Mouse (Mus musculus): ENCODE measurements around the gene Rab33b.
A peak's percentile ranks its signal among the peaks of the same experiment; 100 is the strongest.

Gene Rab33b

GRCm38 (mm10) chr3:51511983-51512382 lies 28.3 kb downstream of the Rab33b start:
- no peak for DNase-seq (ENCODE audit: low read depth, low spot score)

GRCm38 (mm10) chr3:51517467-51517866 lies 33.7 kb downstream of the Rab33b start:
- DNase-seq (ENCODE audit: low read depth, low spot score) = no peak

- no peak for DNase-seq (ENCODE audit: low read depth, low spot score)
These were observed 34.4 kb downstream of the Rab33b start for GRCm38 (mm10) chr3:51517878-51518762.

DNA sequence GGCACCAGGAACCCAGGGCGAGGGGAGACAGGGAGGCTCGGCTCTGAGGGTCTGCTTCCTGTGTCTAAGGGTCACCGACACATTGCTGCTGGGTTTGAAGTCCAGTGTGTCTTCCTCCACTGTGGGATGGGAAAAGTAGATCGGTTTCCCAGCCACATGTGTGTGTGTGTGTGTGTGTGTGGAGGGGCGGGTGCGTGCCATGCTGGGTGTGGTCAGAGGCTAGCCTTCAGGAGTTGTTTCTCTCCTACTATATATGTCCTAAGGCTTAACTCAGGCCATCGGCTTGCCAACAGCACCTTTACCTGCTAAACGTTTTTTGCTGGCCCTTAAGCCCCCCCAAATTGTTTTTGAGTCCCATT lies 35.0 kb downstream of the Rab33b start:
- DNase-seq (ENCODE audit: low read depth, low spot score) = no peak

DNA sequence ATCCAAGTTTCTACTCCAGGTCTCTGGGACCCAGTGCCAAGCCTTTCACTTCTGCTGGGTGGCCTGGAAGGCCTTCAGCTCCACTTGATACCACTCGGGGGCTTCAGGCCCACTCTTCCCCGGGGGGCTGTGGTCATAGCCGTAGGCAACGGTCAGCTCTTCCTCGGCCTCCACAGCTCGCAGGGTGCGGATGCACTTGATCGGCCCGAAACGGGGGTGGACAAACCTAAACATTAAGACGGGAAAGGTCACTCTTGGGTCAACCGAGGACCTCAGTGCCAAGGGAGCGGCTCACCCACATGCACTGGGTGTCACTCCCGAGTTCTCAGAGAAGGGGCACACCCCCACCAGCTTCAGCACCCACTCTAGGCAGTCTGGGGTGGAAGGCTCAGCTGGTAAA lies 37.5 kb downstream of the Rab33b start:
- DNase-seq (ENCODE audit: low read depth, low spot score) = no peak

- DNase-seq (ENCODE audit: low read depth, low spot score) = no peak
These were observed 41.6 kb downstream of the Rab33b start for GRCm38 (mm10) chr3:51525186-51525785.

DNA sequence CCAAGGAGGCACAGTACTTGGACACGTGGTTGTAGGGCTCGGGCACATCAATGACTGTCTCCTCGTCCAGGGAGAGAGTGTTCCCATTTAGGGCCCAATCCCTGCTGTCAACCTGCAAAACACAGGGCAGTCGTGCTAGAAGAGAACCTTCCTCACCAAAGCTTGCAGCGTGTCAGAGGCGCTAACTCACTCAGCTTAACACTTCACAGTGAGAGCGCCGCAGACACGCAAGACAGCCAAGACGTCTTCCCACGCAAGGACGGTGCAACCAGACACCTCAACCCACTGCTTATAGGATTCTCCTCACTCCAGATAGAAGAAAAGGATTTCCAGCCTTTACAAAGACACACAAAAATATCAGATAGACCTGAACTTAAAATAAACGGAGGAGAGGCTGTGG lies 43.2 kb downstream of the Rab33b start:
- DNase-seq (ENCODE audit: low read depth, low spot score) = no peak

DNA sequence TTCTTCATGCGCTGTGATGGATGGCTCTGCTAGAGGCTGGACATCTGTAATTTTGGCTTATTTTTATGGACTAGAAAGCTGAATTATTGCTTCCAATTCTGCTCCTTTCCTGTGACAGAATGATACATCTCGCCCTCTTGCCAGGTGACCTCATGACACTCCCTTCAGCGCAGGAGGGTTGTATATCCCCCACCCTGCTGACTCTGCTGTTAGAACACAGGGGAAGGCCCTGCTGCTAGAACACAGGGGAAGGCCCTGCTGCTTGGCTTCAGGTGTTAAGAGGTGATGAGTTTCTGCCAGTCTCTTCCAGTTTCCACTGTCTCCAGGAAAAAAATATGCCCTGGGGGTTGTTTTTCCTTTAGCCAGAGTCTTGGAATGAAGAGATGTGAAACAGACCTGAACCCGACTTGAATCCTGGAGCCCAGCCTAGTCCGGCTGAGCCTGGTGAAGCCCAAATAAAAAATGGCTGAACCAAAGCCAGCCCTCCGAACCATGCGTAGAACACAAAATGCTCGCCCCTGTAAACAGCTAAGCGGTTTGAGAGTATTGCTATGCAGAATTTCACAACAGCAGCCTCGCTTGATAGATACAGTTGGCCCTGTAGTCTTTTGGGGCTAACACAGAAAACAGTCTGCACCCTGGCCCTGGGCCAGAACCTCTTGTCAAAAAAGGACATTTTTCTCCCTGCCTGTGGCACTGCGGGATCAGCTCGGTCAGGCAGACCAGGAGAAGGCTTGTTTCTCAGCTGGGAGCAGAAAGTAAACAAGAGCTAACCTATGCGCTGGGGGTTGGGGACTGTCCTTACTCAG lies 48.0 kb downstream of the Rab33b start:
- no peak for DNase-seq (ENCODE audit: low read depth, low spot score)

DNA sequence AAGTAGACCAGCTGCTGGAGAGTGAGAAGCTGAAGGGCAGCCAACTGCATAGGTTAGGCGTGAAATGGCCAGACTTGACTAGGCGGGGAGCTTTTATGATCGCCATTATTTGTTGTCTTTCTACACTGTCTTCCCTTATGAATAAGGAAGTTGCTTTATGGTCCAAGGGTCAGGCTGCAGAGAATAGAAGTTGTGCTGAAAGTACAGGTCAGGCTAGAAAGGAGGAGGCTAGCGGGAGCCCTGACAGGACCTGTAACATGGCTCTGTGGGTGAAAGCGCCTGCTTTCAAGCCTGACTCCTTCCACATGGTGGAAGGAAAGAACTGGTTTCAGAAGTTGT lies 48.5 kb downstream of the Rab33b start:
- no peak for DNase-seq (ENCODE audit: low read depth, low spot score)

- DNase-seq (ENCODE audit: low read depth, low spot score) = no peak
These were observed 49.9 kb downstream of the Rab33b start for GRCm38 (mm10) chr3:51533573-51533972.

DNA sequence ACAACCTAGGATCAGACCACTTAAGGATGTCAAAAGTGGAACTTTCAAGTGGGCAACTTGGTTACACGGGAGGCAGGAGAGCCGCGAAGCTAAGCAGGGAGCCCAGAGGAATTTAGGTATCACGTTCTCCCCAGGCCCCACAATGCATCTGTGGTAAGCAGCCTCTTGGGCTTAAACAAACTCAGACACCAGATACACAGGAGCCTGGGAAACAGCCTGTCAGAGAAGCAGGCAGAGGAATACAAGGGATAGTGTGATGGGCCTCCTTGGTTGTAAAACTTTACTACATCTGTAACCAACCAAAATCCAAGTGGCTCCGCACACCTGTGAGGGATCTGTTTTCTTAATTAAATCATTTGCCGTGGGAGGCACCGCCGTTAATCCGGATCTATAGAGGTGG lies 50.3 kb downstream of the Rab33b start:
- DNase-seq (ENCODE audit: low read depth, low spot score) = no peak

DNA sequence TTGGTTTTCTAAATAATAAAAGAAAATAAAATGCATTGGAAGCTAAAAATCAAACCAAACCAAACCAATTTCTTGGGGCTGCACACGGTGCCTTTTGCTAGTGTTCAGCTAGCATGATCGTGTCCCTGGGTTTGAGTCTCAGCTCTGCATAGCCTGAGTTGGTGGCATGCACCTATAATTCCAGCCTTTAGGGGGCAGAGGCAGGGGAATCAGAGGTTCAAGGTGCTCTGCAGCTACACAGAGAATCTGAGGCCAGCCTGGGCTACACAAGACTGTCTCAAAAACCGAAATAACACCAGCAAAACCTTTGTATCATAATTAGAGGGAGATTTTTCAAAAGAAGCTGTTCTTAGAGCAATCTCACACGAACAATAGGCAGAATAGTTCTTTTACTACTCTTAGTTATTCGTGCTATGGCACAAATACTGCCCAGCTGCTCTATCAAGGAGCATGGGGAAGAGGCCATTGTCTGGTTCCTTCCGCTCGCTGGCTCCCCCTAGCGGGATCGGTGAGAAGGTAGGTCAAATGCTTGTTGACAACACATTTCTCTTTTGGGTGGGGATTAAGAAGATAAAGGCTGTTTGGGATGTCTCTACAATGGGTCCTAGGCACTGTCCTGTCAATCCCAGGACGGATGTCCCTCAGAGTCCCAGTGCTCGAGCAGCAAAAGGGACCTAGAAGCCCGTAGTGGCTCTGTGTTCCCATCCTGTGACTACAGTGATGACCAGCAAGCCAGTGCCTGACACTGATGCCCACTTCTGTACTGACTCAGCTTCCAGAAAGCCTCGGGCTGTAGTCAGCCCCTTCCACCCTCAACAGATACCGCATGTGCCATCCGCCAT lies 56.1 kb downstream of the Rab33b start:
- peak; percentile 47 for DNase-seq (ENCODE audit: low read depth, low spot score)

- no peak for DNase-seq (ENCODE audit: low read depth, low spot score)
These were observed 56.9 kb downstream of the Rab33b start for GRCm38 (mm10) chr3:51540659-51541058.

DNA sequence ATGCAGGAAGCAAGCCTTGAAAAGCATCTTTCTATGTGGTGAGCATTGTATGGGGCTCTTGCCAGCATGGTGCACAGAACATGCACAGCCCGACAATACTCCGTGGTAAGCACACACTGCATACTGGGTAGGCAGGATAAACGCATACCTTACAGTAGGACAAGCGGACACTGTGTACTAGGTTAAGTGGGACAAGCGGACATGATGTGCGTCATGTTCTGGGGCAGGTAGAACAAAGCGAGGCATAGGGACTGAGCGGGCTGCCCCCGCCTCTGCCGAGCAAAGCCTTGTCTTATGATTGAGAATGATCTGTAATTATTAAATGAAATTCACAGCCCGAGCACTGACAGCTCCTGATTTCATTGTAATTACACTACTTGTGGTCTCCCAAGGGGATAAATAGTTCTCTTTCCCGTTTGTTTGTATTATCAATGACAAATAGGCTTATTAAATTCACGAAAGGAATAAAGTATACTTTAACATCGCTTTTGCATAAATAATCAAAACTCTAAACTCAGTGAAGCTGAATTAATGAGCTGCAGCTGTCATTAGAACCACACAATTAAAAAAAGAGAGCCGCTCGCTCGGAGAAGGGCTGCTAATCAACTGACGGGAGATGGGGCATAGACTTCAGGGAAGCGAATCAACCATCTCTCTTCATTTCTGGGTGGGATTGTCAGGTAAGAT lies 60.9 kb downstream of the Rab33b start:
- DNase-seq (ENCODE audit: low read depth, low spot score) = no peak

All from embryo, embryonic 11.5 days (tissue).